Mouse (Mus musculus) left cerebral cortex, adult 2 months (tissue): Measurements from ENCODE around the gene Ptprf. TPM values are rescaled to one million over a fixed set of nuclear protein-coding genes. Genes with fewer than 3 reads are reported as not detected.
A peak's percentile ranks its signal among the peaks of the same experiment; 100 is the strongest.

Experiments used
- DNase-seq, 2 experiments: peaks; one replicate each; pipeline ENCODE4 v3.0.0; 2021 to 2022; ENCODE audit warnings: low spot score in 2 of 2, mixed read lengths in 1 of 2; ENCODE audit errors: extremely low spot score in 1 of 2
- H3K27ac ChIP-seq: fragments of 200-600 bp; 2 replicates; pipeline ENCODE4 v1.8.1; 2022
- H3K4me3 ChIP-seq: fragments of 200-600 bp; 2 replicates; pipeline ENCODE4 v1.8.1; 2022
- CTCF ChIP-seq: fragments of 200-600 bp; IDR thresholded peaks from 2 replicates; pipeline ENCODE4 v1.8.1; 2022; ENCODE audit warnings: antibody characterized with exemption, mild to moderate bottlenecking, moderate library complexity
- intact Hi-C: fragments of 180-260 bp; cut with DNase I; formaldehyde crosslinking; loops from one replicate; pipeline ENCODE4 v1.15.1; 2025
- total RNA-seq, 2 experiments: library from RNA; stranded (reverse); gene quantifications; 2 replicates each; pipeline ENCODE4 v1.2.3; 2021

The Ptprf gene
- total RNA-seq, 2 experiments from 2014 or later, result 118 to 119 TPM

- Histone ChIP-seq H3K27ac (no peak overlapping the region), H3K4me3 (no peak overlapping the region)
- intact Hi-C loops, result no loop called here
- no peak for DNase-seq
- TF ChIP-seq CTCF, result no peak
Measured at GRCm38 (mm10) chr4:118281444-118282181, 9.6 kb downstream of the Ptprf start.

DNA sequence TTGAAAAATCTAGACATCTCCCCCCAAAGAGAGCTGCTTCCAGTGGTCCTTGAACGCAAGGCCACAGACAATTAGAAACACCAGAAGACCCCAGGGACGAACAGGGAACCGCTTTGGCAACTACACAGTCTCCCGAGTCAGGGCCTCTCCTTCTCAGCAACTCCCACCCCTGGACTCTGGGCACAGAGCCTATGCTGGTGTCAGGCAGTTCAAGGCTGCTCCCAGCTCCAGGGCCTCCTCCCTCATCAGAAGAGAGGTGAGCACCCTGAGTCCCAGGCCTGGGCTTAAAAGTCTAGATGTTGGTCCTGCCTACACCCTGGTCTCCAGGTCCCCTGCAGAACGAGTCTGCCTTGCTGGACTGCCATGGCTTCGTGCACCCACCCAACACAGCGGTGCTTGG lies 10.7 kb downstream of the Ptprf start:
- H3K27ac ChIP-seq, result no peak overlapping the region
- TF ChIP-seq CTCF, result no peak
- H3K4me3 ChIP-seq, result no peak overlapping the region
- intact Hi-C loops, result no loop called here
- DNase-seq, result no peak

- H3K27ac ChIP-seq, result peak overlapping the region; percentile 17; the same call in 1 of the 2 replicates
- TF ChIP-seq CTCF, result no peak
- DNase-seq, result peak; percentile 55 to 72
- H3K4me3 ChIP-seq, result no peak overlapping the region
- intact Hi-C loops, result no loop called here
Measured at GRCm38 (mm10) chr4:118276520-118277232, 14.5 kb downstream of the Ptprf start.

GRCm38 (mm10) chr4:118275601-118276519 lies 15.3 kb downstream of the Ptprf start:
- intact Hi-C loops, result no loop called here
- no peak for TF ChIP-seq CTCF
- DNase-seq, result no peak
- H3K4me3 ChIP-seq, result no peak overlapping the region
- H3K27ac ChIP-seq, result peak overlapping the region; percentile 17; the same call in 1 of the 2 replicates

DNA sequence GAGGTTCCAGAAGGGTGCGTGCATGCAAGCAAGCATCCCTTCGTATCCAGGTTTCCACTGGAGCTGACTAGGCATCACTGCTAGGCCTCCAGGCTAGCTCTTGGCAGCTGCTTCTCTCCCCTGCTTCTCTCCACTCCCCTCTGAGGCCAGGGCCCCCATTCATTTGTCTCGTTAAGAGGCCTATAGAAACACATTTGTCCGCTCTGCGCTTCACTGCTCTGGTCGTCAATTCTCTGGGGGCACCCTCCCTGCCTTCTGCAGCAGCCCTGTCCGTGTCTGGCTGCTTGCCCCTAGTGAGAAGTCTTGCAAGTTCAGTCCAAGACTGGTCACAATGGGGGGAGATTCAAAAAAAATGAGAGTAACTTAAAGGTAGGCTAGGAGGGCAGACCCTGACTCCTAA lies 16.7 kb downstream of the Ptprf start:
- H3K27ac ChIP-seq, result no peak overlapping the region
- H3K4me3 ChIP-seq, result no peak overlapping the region
- no peak for DNase-seq
- no peak for TF ChIP-seq CTCF
- intact Hi-C loops, result no loop called here

- Histone ChIP-seq H3K27ac (no peak overlapping the region), H3K4me3 (no peak overlapping the region)
- intact Hi-C loops, result no loop called here
- no peak for TF ChIP-seq CTCF
- no peak for DNase-seq
Measured at GRCm38 (mm10) chr4:118273998-118274397, 17.2 kb downstream of the Ptprf start.

DNA sequence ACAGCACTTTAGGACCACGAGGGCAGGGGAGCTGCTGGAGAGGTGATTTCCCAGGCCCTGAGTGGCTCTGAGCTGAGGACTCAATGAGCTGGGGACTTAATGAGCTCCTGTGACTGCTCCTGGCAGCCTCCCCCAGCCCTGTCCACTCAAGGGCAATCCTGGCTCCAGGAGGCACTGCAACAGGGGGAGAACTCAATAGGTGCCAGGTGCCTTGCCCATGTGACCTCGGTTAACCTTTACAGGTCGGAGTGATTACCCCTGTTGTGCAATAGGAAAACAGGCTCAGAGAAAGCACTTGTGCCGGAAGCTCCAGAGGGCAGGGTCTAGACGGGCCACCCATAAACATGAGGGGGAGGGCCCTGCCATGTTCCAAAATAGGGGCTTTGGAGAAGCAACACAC lies 17.7 kb downstream of the Ptprf start:
- intact Hi-C loops, result no loop called here
- no peak for TF ChIP-seq CTCF
- DNase-seq, result no peak
- H3K27ac ChIP-seq, result no peak overlapping the region
- no peak overlapping the region for H3K4me3 ChIP-seq

DNA sequence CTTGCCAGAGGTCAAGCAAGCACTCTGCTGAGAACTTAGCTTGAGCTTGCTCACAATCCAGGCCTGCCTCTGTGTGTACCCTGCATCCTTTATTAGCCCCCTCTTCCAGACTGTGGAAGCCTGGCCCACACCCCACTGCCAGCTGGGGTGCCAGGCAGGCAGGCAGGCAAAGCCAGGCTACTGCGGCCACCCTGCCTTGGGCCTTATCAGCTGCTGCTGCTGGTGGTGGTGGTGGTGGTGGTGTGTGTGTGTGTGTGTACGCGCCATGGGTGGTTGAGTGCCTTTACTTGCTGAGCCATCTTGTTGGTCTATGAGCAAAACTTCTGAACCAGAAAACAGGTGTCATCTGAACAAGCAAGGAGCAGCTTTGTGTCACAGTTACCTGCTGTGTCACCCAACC lies 18.3 kb downstream of the Ptprf start:
- TF ChIP-seq CTCF, result no peak
- no peak for DNase-seq
- no peak overlapping the region for H3K4me3 ChIP-seq
- no peak overlapping the region for H3K27ac ChIP-seq
- intact Hi-C loops, result no loop called here

GRCm38 (mm10) chr4:118272258-118272657 lies 18.9 kb downstream of the Ptprf start:
- TF ChIP-seq CTCF, result no peak
- no peak overlapping the region for H3K27ac ChIP-seq
- intact Hi-C loops, result no loop called here

GRCm38 (mm10) chr4:118271556-118272074 lies 19.6 kb downstream of the Ptprf start:
- intact Hi-C loops, result no loop called here
- DNase-seq, result no peak
- TF ChIP-seq CTCF, result no peak
- Histone ChIP-seq H3K27ac (no peak overlapping the region), H3K4me3 (no peak overlapping the region)

More at GRCm38 (mm10) chr4:118272258-118272657, 18.9 kb downstream of the Ptprf start:
- no peak overlapping the region for H3K4me3 ChIP-seq
- DNase-seq, result no peak

DNA sequence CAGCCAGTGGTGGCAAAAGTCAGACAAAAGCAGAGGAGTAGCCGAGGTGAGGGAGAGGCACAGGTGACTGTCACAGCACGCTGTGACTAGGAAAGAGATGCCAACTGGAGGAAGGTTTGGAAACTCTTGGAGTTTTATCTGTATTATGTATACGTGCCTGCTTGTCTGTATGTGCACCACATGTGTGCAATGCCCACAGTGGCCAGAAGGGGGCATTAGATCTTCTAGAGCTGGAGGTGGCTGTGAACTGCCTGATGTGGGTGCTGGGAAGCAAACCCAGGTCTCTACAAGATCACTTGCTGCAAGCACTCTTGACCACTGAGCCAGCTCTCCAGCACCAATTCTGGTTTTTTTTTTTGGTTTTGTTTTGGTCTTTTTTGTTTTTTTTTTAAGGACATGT lies 20.5 kb downstream of the Ptprf start:
- H3K27ac ChIP-seq, result no peak overlapping the region
- no peak for DNase-seq
- intact Hi-C loops, result no loop called here
- TF ChIP-seq CTCF, result peak; percentile 28
- H3K4me3 ChIP-seq, result no peak overlapping the region
